ENCODE assay signal across 8 mouse cellular contexts in genomic region chr14:75834251-75834738, GRCm38 (mm10). TPM values are rescaled to one million over a fixed set of nuclear protein-coding genes. Genes with fewer than 3 reads are reported as not detected.
A peak's percentile ranks its signal among the peaks of the same experiment; 100 is the strongest.
DNase-seq lines count a peak whose midpoint lies in the region; ATAC-seq and TF ChIP-seq lines count a peak whose summit lies in the region.

No protein-coding gene starts in this region.

- H3K27ac ChIP-seq in forebrain, embryonic 12.5 days, result peak overlapping the region; percentile 89
- peak overlapping the region; percentile 92 for H3K27ac ChIP-seq in layer of hippocampus, adult 2 months

- ATAC-seq in forebrain, embryonic 12.5 days (ENCODE audit: low FRiP score), result peak; percentile 85

- H3K9ac ChIP-seq in forebrain, embryonic 12.5 days, result peak overlapping the region; percentile 57

- H3K4me2 ChIP-seq in forebrain, embryonic 12.5 days, result peak overlapping the region; percentile 77

- no peaks in the 10 kb centered on the region for H3K27me3 ChIP-seq in forebrain, embryonic 12.5 days

- peak; percentile 97 for DNase-seq in ES-CJ7 (ENCODE audit: low read depth, low spot score)
- peak; percentile 73 to 76 for DNase-seq in adrenal gland, postnatal 36 days
- peak; percentile 71 for DNase-seq in heart, postnatal 4 days
- peak in 1 of 2 experiments; percentile 23 for DNase-seq in layer of hippocampus, adult 2 months (ENCODE audit: low spot score in 2 of 2)
- peak; percentile 71 for DNase-seq in lung, postnatal 14 days
- DNase-seq in ovary, postnatal 10 days (ENCODE audit: low spot score), result peak; percentile 46
- peak; percentile 57 to 71 for DNase-seq in urinary bladder, postnatal 36 days (ENCODE audit: low spot score in 2 of 2)

- no peak for TF ChIP-seq CTCF in layer of hippocampus, adult 2 months (conservative IDR thresholded peaks at IDR 0.05)

- peak overlapping the region; percentile 40 for H3K4me3 ChIP-seq in forebrain, embryonic 12.5 days (replicated peaks)
- H3K4me3 ChIP-seq in layer of hippocampus, adult 2 months, result peak overlapping the region; percentile 41

- peaks cover 26% of the 10 kb centered on the region for H3K4me1 ChIP-seq in forebrain, embryonic 12.5 days

- H3K9me3 ChIP-seq in forebrain, embryonic 12.5 days, result no peaks in the 10 kb centered on the region

- H3K36me3 ChIP-seq in forebrain, embryonic 12.5 days (replicated peaks), result no peaks in the 10 kb centered on the region

- WGBS in forebrain, embryonic 12.5 days, result under 1% methylated on average over 10 of the region's 10 CpGs

RNA-seq across cellular contexts. Expression of gene Tpt1, which starts 10.6 kb away (rescaled TPM):
- total RNA-seq in adrenal gland, postnatal 36 days (2021), result 1,000 to 10,000 TPM; 2,956 to 3,131 TPM
- 955 and 986 TPM in 2 replicates for polyA plus RNA-seq in forebrain, embryonic 12.5 days (2016; fragmentation: Nextera tagmentation; extraction: Ambion mirVana)
- 1,000 to 10,000 TPM; 3,223 to 3,331 TPM for total RNA-seq in heart, postnatal 4 days (2021)
- 1,000 to 10,000 TPM in 1 of 2 experiments, 100 to 1,000 TPM in 1; 932 to 1,022 TPM for total RNA-seq in layer of hippocampus, adult 2 months (2021)

RNA-seq across cellular contexts. Expression of gene Slc25a30, which starts 47.5 kb away (rescaled TPM):
- 100 to 1,000 TPM; 206 to 215 TPM for total RNA-seq in adrenal gland, postnatal 36 days (2021)
- 9.7 and 10.2 TPM in 2 replicates for polyA plus RNA-seq in forebrain, embryonic 12.5 days (2016; fragmentation: Nextera tagmentation; extraction: Ambion mirVana)
- 10 to 100 TPM; 17.5 to 20.3 TPM for total RNA-seq in heart, postnatal 4 days (2021)
- total RNA-seq in layer of hippocampus, adult 2 months (2021), result 10 to 100 TPM; 12.8 to 15.7 TPM

Comparison
In these comparisons a context has a peak if more than half of its experiments do, and no peak if none do; other contexts are left out.
1. RNA of gene Slc25a30, which starts 47.5 kb away (total RNA-seq): 206 to 215 TPM in adrenal gland, postnatal 36 days; 17.5 to 20.3 TPM in heart, postnatal 4 days and 12.8 to 15.7 TPM in layer of hippocampus, adult 2 months; every median in the first group is over 4 times any median in the second.